ENCODE assay signal across 19 mouse cellular contexts in genomic region chr2:60082225-60082624, GRCm38 (mm10).
"Had no signal": no experiment of that assay in that cellular context is flagged by ENCODE, and none has a peak within 500 bp of the region (broad histone marks: within the 10 kb centered on the region; RNA-seq: fewer than 3 reads in every experiment).

No protein-coding gene starts in this region.

- H3K36me3 ChIP-seq: heart, embryonic 10.5 days; heart, embryonic 12.5 days; hindbrain, embryonic 13.5 days; hindbrain, embryonic 15.5 days; kidney, embryonic 15.5 days; limb, embryonic 13.5 days; limb, embryonic 15.5 days; liver, embryonic 12.5 days had no signal

- H3K4me2 ChIP-seq: heart, embryonic 12.5 days; hindbrain, embryonic 13.5 days; hindbrain, embryonic 15.5 days; kidney, embryonic 15.5 days; limb, embryonic 13.5 days; limb, embryonic 15.5 days; liver, embryonic 12.5 days had no signal

- H3K4me3 ChIP-seq: heart, embryonic 10.5 days; heart, embryonic 12.5 days; hindbrain, embryonic 13.5 days; hindbrain, embryonic 15.5 days; kidney, embryonic 15.5 days; limb, embryonic 13.5 days; limb, embryonic 15.5 days; liver, embryonic 12.5 days had no signal

- DNase-seq: gastrocnemius, postnatal 10 days; gastrocnemius, postnatal 36 days; heart, adult 11 months; heart, postnatal 10 days; kidney, adult 11 months; kidney, postnatal 14 days; layer of hippocampus, postnatal 36 days; left cerebral cortex, postnatal 4 days had no signal

- H3K9ac ChIP-seq: heart, embryonic 12.5 days; hindbrain, embryonic 13.5 days; hindbrain, embryonic 15.5 days; kidney, embryonic 15.5 days; limb, embryonic 13.5 days; limb, embryonic 15.5 days; liver, embryonic 12.5 days; liver, embryonic 14.5 days had no signal

- H3K27me3 ChIP-seq: heart, embryonic 12.5 days; hindbrain, embryonic 13.5 days; hindbrain, embryonic 15.5 days; kidney, embryonic 15.5 days; limb, embryonic 13.5 days; limb, embryonic 15.5 days; liver, embryonic 12.5 days had no signal

- ATAC-seq: hindbrain, postnatal 0 days; intestine, embryonic 16.5 days; liver, embryonic 12.5 days had no signal

- H3K27ac ChIP-seq: heart, embryonic 10.5 days; hindbrain, embryonic 13.5 days; hindbrain, embryonic 15.5 days; hindbrain, postnatal 0 days; limb, embryonic 13.5 days; limb, embryonic 15.5 days; liver, embryonic 12.5 days; liver, embryonic 14.5 days had no signal

- H3K9me3 ChIP-seq: heart, embryonic 10.5 days; heart, embryonic 12.5 days; hindbrain, embryonic 13.5 days; hindbrain, embryonic 15.5 days; kidney, embryonic 15.5 days; limb, embryonic 13.5 days; limb, embryonic 15.5 days; liver, embryonic 12.5 days had no signal
